Mouse (Mus musculus) thymus, postnatal 0 days (tissue): ENCODE results near the gene Slc7a7. TPM values are rescaled to one million over a fixed set of nuclear protein-coding genes. Genes with fewer than 3 reads are reported as not detected.

Experiments
- DNase-seq: peaks from one replicate; pipeline ENCODE4 v3.0.0-alpha.2; 2015; ENCODE audit warnings: low spot score
- polyA plus RNA-seq: library from polyadenylated mRNA; unstranded; fragments of >200 nt; fragmentation: Nextera tagmentation; extraction: Ambion mirVana; gene quantifications from 2 replicates; pipeline ENCODE4 v1.2.1, GENCODE M21; 2015

Slc7a7 gene
- polyA plus RNA-seq, 1 experiment from 2014 or later, result 6.5 TPM

DNA sequence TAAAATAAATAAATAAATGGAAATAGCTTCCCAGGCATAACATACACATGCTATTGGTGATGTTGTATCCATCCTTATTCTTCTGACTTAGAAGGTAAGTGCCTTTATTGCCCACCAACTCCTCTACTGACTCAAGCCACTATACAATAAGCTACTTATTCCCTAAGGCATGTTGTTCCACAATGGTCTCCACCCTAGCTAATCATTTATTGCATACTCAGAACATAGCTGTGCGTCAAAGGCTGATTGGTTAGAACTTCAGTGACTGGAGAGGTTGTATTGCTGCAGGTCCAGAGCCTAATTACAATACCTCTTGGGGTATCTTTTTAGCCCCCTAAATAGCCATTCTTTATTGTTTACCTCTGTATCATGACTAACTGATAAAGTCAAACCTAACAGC lies 86.4 kb downstream of the Slc7a7 start:
- DNase-seq, result no peak

GRCm38 (mm10) chr14:54329201-54329600 lies 88.4 kb downstream of the Slc7a7 start:
- DNase-seq, result no peak

DNA sequence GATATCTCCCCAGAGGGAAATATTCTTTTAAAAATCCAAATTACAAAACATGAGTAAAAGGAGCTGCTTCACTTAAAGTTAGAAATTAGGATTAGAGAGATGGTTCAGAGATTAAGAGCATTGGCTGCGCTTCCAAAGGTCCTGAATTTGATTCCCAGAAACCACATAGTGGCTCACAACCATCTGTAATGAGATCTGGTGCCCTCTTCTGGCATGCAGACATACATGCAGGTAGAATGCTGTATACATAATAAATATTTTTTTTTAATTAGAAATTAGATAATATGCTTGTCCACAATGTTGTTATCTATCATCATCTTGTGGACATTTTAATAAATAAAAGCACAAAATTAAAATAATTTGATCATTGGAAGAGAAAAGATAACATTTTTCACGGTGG lies 89.0 kb downstream of the Slc7a7 start:
- DNase-seq, result no peak

- no peak for DNase-seq
These were observed 93.1 kb downstream of the Slc7a7 start for GRCm38 (mm10) chr14:54324486-54324885.

- DNase-seq, result no peak
These were observed 95.8 kb downstream of the Slc7a7 start for GRCm38 (mm10) chr14:54321556-54322376.

Other genes starting within 250 kb of the Slc7a7 start
- gene Dad1, start 163.7 kb downstream of the Slc7a7 start, polyA plus RNA-seq, result 400 and 426 TPM in 2 replicates
- gene Abhd4, start 163.6 kb downstream of the Slc7a7 start, polyA plus RNA-seq, result 19.2 and 19.7 TPM in 2 replicates
- not detected in 2 replicates for gene Olfr49, start 132.8 kb downstream of the Slc7a7 start, polyA plus RNA-seq
- gene Oxa1l, start 56.9 kb downstream of the Slc7a7 start, polyA plus RNA-seq, result 50.9 and 53.4 TPM in 2 replicates
- 297 and 318 TPM in 2 replicates for gene Mrpl52, start 9.1 kb upstream of the Slc7a7 start, polyA plus RNA-seq
- 35.6 and 36.1 TPM in 2 replicates for gene Mmp14, start 13.8 kb upstream of the Slc7a7 start, polyA plus RNA-seq
- gene Lrp10, start 46.4 kb upstream of the Slc7a7 start, polyA plus RNA-seq, result 88.3 and 93.7 TPM in 2 replicates
- gene Rem2, start 58.3 kb upstream of the Slc7a7 start, polyA plus RNA-seq, result 1.1 and 2.1 TPM in 2 replicates
- gene Prmt5, start 99.7 kb upstream of the Slc7a7 start, polyA plus RNA-seq, result 62.9 and 64.6 TPM in 2 replicates
- 111 and 113 TPM in 2 replicates for gene Haus4, start 136.8 kb upstream of the Slc7a7 start, polyA plus RNA-seq
- gene Ajuba, start 159.8 kb upstream of the Slc7a7 start, polyA plus RNA-seq, result 11.9 and 14.9 TPM in 2 replicates
- gene 4931414P19Rik, start 188.2 kb upstream of the Slc7a7 start, polyA plus RNA-seq, result 4.7 and 5.0 TPM in 2 replicates
- gene Psmb5, start 200.2 kb upstream of the Slc7a7 start, polyA plus RNA-seq, result 387 and 424 TPM in 2 replicates
- 82.4 and 117 TPM in 2 replicates for gene Psmb11, start 203.7 kb upstream of the Slc7a7 start, polyA plus RNA-seq
- not detected in 2 replicates for gene Gm17606, start 223.2 kb upstream of the Slc7a7 start, polyA plus RNA-seq
- gene Cdh24, start 223.6 kb upstream of the Slc7a7 start, polyA plus RNA-seq, result 5.2 and 5.4 TPM in 2 replicates